Mouse (Mus musculus) limb, embryonic 15.5 days (tissue): ENCODE data around the gene Morn1. TPM values are rescaled to one million over a fixed set of nuclear protein-coding genes. Genes with fewer than 3 reads are reported as not detected.
A peak's percentile ranks its signal among the peaks of the same experiment; 100 is the strongest.

ENCODE experiments used
- ATAC-seq: fragments of 200-750 bp; cut with Nextera tagmentation; 2 replicates; pipeline ENCODE4 v1.8.0; 2017; ENCODE audit warnings: low read depth, moderate TSS enrichment; ENCODE audit not compliant: insufficient number of reproducible peaks, low FRiP score, low TSS enrichment
- H3K27ac ChIP-seq: fragments of 300-500 bp; sonication (generic); 2 replicates; pipeline ENCODE4 v1.5.1; 2015; ENCODE audit warnings: moderate library complexity, mild to moderate bottlenecking, inconsistent platforms
- H3K27me3 ChIP-seq: fragments of 300-500 bp; sonication (generic); 2 replicates; pipeline ENCODE4 v1.6.1; 2015; ENCODE audit warnings: inconsistent platforms
- H3K36me3 ChIP-seq: fragments of 300-500 bp; sonication (generic); 2 replicates; pipeline ENCODE4 v1.6.1; 2015; ENCODE audit warnings: inconsistent platforms
- H3K4me1 ChIP-seq: fragments of 300-500 bp; sonication (generic); 2 replicates; pipeline ENCODE4 v1.6.1; 2015; ENCODE audit warnings: inconsistent platforms
- H3K4me2 ChIP-seq: fragments of 300-500 bp; sonication (generic); 2 replicates; pipeline ENCODE4 v1.6.1; 2015; ENCODE audit warnings: mild to moderate bottlenecking, inconsistent platforms
- H3K4me3 ChIP-seq: fragments of 300-500 bp; sonication (generic); 2 replicates; pipeline ENCODE4 v1.5.1; 2015; ENCODE audit warnings: mild to moderate bottlenecking, inconsistent platforms
- H3K9ac ChIP-seq: fragments of 300-500 bp; sonication (generic); 2 replicates; pipeline ENCODE4 v1.6.1; 2015; ENCODE audit warnings: inconsistent platforms
- H3K9me3 ChIP-seq: fragments of 300-500 bp; sonication (generic); 2 replicates; pipeline ENCODE4 v1.6.1; 2016; ENCODE audit warnings: inconsistent platforms
- WGBS: fragments of 180-500 bp; shearing (Covaris S2); methylation state at CpG from one replicate; pipeline ENCODE4 v1.1.7; 2015; 5-methylcytosine and 5-hydroxymethylcytosine counted together
- polyA plus RNA-seq: library from polyadenylated mRNA; unstranded; fragments of >200 nt; fragmentation: Nextera tagmentation; extraction: Ambion mirVana; gene quantifications from 2 replicates; pipeline ENCODE4 v1.2.1, GENCODE M21; 2015

Morn1 gene
- 5.0 and 6.2 TPM in 2 replicates for polyA plus RNA-seq

- H3K9me3 ChIP-seq, result no peaks in the 10 kb centered on the region
- WGBS, result under 1% methylated on average over 78 of the region's 85 CpGs
- peak within 1 kb of the TSS; percentile 96 for H3K27ac ChIP-seq
- ATAC-seq, result peak; percentile 96
- peaks cover 30% of the 10 kb centered on the region for H3K4me1 ChIP-seq
- H3K9ac ChIP-seq, result peak within 1 kb of the TSS; percentile 92
- no peaks in the 10 kb centered on the region for H3K27me3 ChIP-seq
- peaks cover 31% of the 10 kb centered on the region for H3K36me3 ChIP-seq
- peak within 1 kb of the TSS; percentile 85 for H3K4me2 ChIP-seq
- H3K4me3 ChIP-seq, result peak within 1 kb of the TSS; percentile 95
These were observed at the start of gene Morn1, which contains the start of gene Rer1 for GRCm38 (mm10) chr4:155086108-155087024. TSS of gene Morn1 (plus strand) at chr4:155086577. TSS of gene Rer1 (minus strand) at chr4:155086382.

GRCm38 (mm10) chr4:155040197-155040596 lies 46.2 kb upstream of the Morn1 start:
- WGBS, result 62% methylated on average over 9 of the region's 9 CpGs
- Histone ChIP-seq H3K27ac (no peak overlapping the region), H3K9me3 (no peaks in the 10 kb centered on the region), H3K4me1 (peaks cover 9% of the 10 kb centered on the region), H3K36me3 (no peaks in the 10 kb centered on the region), H3K9ac (no peak overlapping the region), H3K27me3 (peaks cover 68% of the 10 kb centered on the region), H3K4me2 (no peak overlapping the region), H3K4me3 (no peak overlapping the region)
- ATAC-seq, result no peak

- H3K27me3 ChIP-seq, result peaks cover 71% of the 10 kb centered on the region
These were observed 45.7 kb upstream of the Morn1 start for GRCm38 (mm10) chr4:155040696-155041095.

GRCm38 (mm10) chr4:155042606-155043288 lies 43.6 kb upstream of the Morn1 start:
- 2% methylated on average over 58 of the region's 65 CpGs for WGBS
- no peak overlapping the region for H3K27ac ChIP-seq
- H3K36me3 ChIP-seq, result no peaks in the 10 kb centered on the region
- H3K9ac ChIP-seq, result no peak overlapping the region
- peaks cover 9% of the 10 kb centered on the region for H3K4me1 ChIP-seq
- no peak for ATAC-seq
- peak overlapping the region; percentile 38 for H3K4me3 ChIP-seq
- H3K4me2 ChIP-seq, result peak overlapping the region; percentile 72
- H3K27me3 ChIP-seq, result peaks cover 83% of the 10 kb centered on the region
- H3K9me3 ChIP-seq, result no peaks in the 10 kb centered on the region

More at GRCm38 (mm10) chr4:155040696-155041095, 45.7 kb upstream of the Morn1 start:
- no peak overlapping the region for H3K4me3 ChIP-seq
- WGBS, result 71% methylated on average over 6 of the region's 6 CpGs
- H3K4me2 ChIP-seq, result no peak overlapping the region
- H3K9ac ChIP-seq, result no peak overlapping the region
- peaks cover 9% of the 10 kb centered on the region for H3K4me1 ChIP-seq
- ATAC-seq, result no peak
- H3K27ac ChIP-seq, result no peak overlapping the region
- no peaks in the 10 kb centered on the region for H3K36me3 ChIP-seq
- no peaks in the 10 kb centered on the region for H3K9me3 ChIP-seq

- Histone ChIP-seq H3K4me2 (peak overlapping the region; percentile 72), H3K9ac (no peak overlapping the region), H3K36me3 (no peaks in the 10 kb centered on the region), H3K27me3 (peaks cover 78% of the 10 kb centered on the region), H3K4me3 (peak overlapping the region; percentile 38), H3K27ac (no peak overlapping the region), H3K9me3 (no peaks in the 10 kb centered on the region), H3K4me1 (peaks cover 9% of the 10 kb centered on the region)
- no peak for ATAC-seq
- WGBS, result 3% methylated on average over 22 of the region's 25 CpGs
These were observed 43.1 kb upstream of the Morn1 start for GRCm38 (mm10) chr4:155043289-155043625.

GRCm38 (mm10) chr4:155046636-155047035 lies 39.7 kb upstream of the Morn1 start:
- H3K4me1 ChIP-seq, result peaks cover 9% of the 10 kb centered on the region
- ATAC-seq, result no peak
- H3K27me3 ChIP-seq, result peaks cover 53% of the 10 kb centered on the region
- no peak overlapping the region for H3K27ac ChIP-seq
- no peak overlapping the region for H3K4me2 ChIP-seq
- 77% methylated on average over 14 of the region's 14 CpGs for WGBS
- no peaks in the 10 kb centered on the region for H3K9me3 ChIP-seq
- no peaks in the 10 kb centered on the region for H3K36me3 ChIP-seq
- H3K9ac ChIP-seq, result no peak overlapping the region
- H3K4me3 ChIP-seq, result no peak overlapping the region

- Histone ChIP-seq H3K27ac (no peak overlapping the region), H3K36me3 (no peaks in the 10 kb centered on the region), H3K4me2 (no peak overlapping the region), H3K9ac (no peak overlapping the region), H3K4me3 (no peak overlapping the region), H3K4me1 (peaks cover 6% of the 10 kb centered on the region; the same call in 1 of the 2 replicates), H3K9me3 (no peaks in the 10 kb centered on the region), H3K27me3 (peaks cover 19% of the 10 kb centered on the region)
- WGBS, result 58% methylated on average over 7 of the region's 7 CpGs
- ATAC-seq, result no peak
These were observed 36.3 kb upstream of the Morn1 start for GRCm38 (mm10) chr4:155050116-155050515.

- WGBS, result 49% methylated on average over 10 of the region's 10 CpGs
- Histone ChIP-seq H3K9ac (no peak within 1 kb of the TSS), H3K4me3 (peak within 1 kb of the TSS; percentile 7), H3K4me2 (peak within 1 kb of the TSS; percentile 21), H3K27me3 (no peaks in the 10 kb centered on the region), H3K27ac (peak within 1 kb of the TSS; percentile 35), H3K36me3 (no peaks in the 10 kb centered on the region), H3K9me3 (no peaks in the 10 kb centered on the region), H3K4me1 (peaks cover 27% of the 10 kb centered on the region)
- peak; percentile 33; the same call in 1 of the 2 replicates for ATAC-seq
These were observed 29.7 kb upstream of the Morn1 start, which contains the start of gene Plch2 for GRCm38 (mm10) chr4:155056724-155057123. TSS of gene Plch2 (minus strand) at chr4:155056784.

GRCm38 (mm10) chr4:155058325-155058724 lies 28.1 kb upstream of the Morn1 start:
- Histone ChIP-seq H3K4me3 (no peak overlapping the region), H3K27ac (no peak overlapping the region), H3K9me3 (no peaks in the 10 kb centered on the region), H3K27me3 (no peaks in the 10 kb centered on the region), H3K9ac (no peak overlapping the region), H3K4me2 (no peak overlapping the region), H3K4me1 (peaks cover 27% of the 10 kb centered on the region), H3K36me3 (no peaks in the 10 kb centered on the region)
- ATAC-seq, result no peak
- WGBS, result 26% methylated on average over 10 of the region's 10 CpGs

- H3K9ac ChIP-seq, result no peak overlapping the region
- H3K27ac ChIP-seq, result peak overlapping the region; percentile 68
- peaks cover 8% of the 10 kb centered on the region for H3K36me3 ChIP-seq
- no peaks in the 10 kb centered on the region for H3K9me3 ChIP-seq
- H3K4me1 ChIP-seq, result peaks cover 26% of the 10 kb centered on the region
- H3K4me3 ChIP-seq, result no peak overlapping the region
- no peaks in the 10 kb centered on the region for H3K27me3 ChIP-seq
- no peak overlapping the region; the same call in 1 of the 2 replicates for H3K4me2 ChIP-seq
- 32% methylated on average over 3 of the region's 3 CpGs for WGBS
- ATAC-seq, result no peak
These were observed 22.5 kb upstream of the Morn1 start for GRCm38 (mm10) chr4:155063895-155064294.

- Histone ChIP-seq H3K4me2 (no peak overlapping the region), H3K9ac (no peak overlapping the region), H3K27ac (peak overlapping the region; percentile 68; the same call in 1 of the 2 replicates), H3K4me3 (no peak overlapping the region), H3K4me1 (peaks cover 26% of the 10 kb centered on the region), H3K27me3 (no peaks in the 10 kb centered on the region), H3K9me3 (no peaks in the 10 kb centered on the region), H3K36me3 (peaks cover 13% of the 10 kb centered on the region)
- no peak for ATAC-seq
- 64% methylated on average over 2 of the region's 2 CpGs for WGBS
These were observed 21.9 kb upstream of the Morn1 start for GRCm38 (mm10) chr4:155064474-155064873.
